Mouse (Mus musculus): ENCODE results near the gene Nfatc4. TPM values are rescaled to one million over a fixed set of nuclear protein-coding genes. Genes with fewer than 3 reads are reported as not detected.

Nfatc4 gene
- total RNA-seq (2012; rRNA removed): not detected in 2 replicates
- not detected in 2 replicates for total RNA-seq (2014; rRNA removed)
- not detected in 2 replicates for polyA plus RNA-seq (2012; ENCODE audit: insufficient read length, low read depth)

- dilution Hi-C loops (cut with MboI; ENCODE audit: extremely low pct_ligation_motif_present, extremely low pct_unique_long_range_greater_than_20kb, low sequenced_read_pairs) (no loop called here), in situ Hi-C loops (cut with MboI; ENCODE audit: low pct_ligation_motif_present, low pct_unique_long_range_greater_than_20kb, low sequenced_read_pairs) (loop anchor here (5.0 kb wide), 1 partner anchor 39 kb away; no protein-coding TSS in a partner anchor)
- H3K9ac ChIP-seq (ENCODE audit: insufficient read depth, low read depth): no peak within 1 kb of the TSS
- H3K27me3 ChIP-seq (replicated peaks): peaks cover 10% of the 10 kb centered on the region
- no peak for DNase-seq (ENCODE audit: extremely low read depth)
- H3K4me1 ChIP-seq (ENCODE audit: control insufficient read depth in 1 of 2, insufficient read depth in 2 of 2): peaks cover 0 to 4% of the 10 kb centered on the region in 2 experiments; a peak in 1 of 4 replicates
- H3K79me2 ChIP-seq (replicated peaks; ENCODE audit: control insufficient read depth, extremely low read depth, insufficient read depth, poor library complexity, severe bottlenecking): no peaks in the 10 kb centered on the region
- H3K9me3 ChIP-seq (replicated peaks; ENCODE audit: low read length): no peaks in the 10 kb centered on the region
- no peak within 1 kb of the TSS; the same call in 1 of the 2 replicates for H3K4me2 ChIP-seq (ENCODE audit: insufficient read depth, low read depth, poor library complexity, severe bottlenecking)
- H3K4me3 ChIP-seq (replicated peaks in 1 of 3; ENCODE audit: low read depth in 2 of 3, low read length in 2 of 3, poor library complexity in 1 of 3): no peak within 1 kb of the TSS
- no peak within 1 kb of the TSS for H3K27ac ChIP-seq (ENCODE audit: insufficient read depth, low read depth)
- no peaks in the 10 kb centered on the region for H3K36me3 ChIP-seq (replicated peaks in 1 of 2; ENCODE audit: control insufficient read depth in 1 of 2, insufficient read depth in 1 of 2, low read length in 1 of 2)
- TF ChIP-seq RCOR1 (conservative IDR thresholded peaks at IDR 0.05; ENCODE audit: low read depth, low read length): no peak
- no peak for TF ChIP-seq USF1 (IDR thresholded peaks at IDR 0.05; ENCODE audit: low read depth, low read length)
- no peak for TF ChIP-seq NELFE (IDR thresholded peaks at IDR 0.05; ENCODE audit: low read depth, low read length)
Observed at GRCm38 (mm10) chr14:55822991-55823762, at the start of gene Nfatc4. TSS of gene Nfatc4 (plus strand) at chr14:55823144.

- Histone ChIP-seq H3K79me2 (replicated peaks; ENCODE audit: control insufficient read depth, extremely low read depth, insufficient read depth, poor library complexity, severe bottlenecking) (no peaks in the 10 kb centered on the region), H3K9ac (ENCODE audit: insufficient read depth, low read depth) (no peak overlapping the region), H3K4me1 (ENCODE audit: control insufficient read depth in 1 of 2, insufficient read depth in 2 of 2) (peaks cover 0 to 8% of the 10 kb centered on the region in 2 experiments; a peak in 1 of 4 replicates), H3K4me2 (ENCODE audit: insufficient read depth, low read depth, poor library complexity, severe bottlenecking) (no peak overlapping the region), H3K36me3 (replicated peaks in 1 of 2; ENCODE audit: control insufficient read depth in 1 of 2, insufficient read depth in 1 of 2, low read length in 1 of 2) (no peaks in the 10 kb centered on the region), H3K27ac (ENCODE audit: insufficient read depth, low read depth) (no peak overlapping the region), H3K4me3 (replicated peaks in 1 of 3; ENCODE audit: low read depth in 2 of 3, low read length in 2 of 3, poor library complexity in 1 of 3) (no peak overlapping the region), H3K9me3 (replicated peaks; ENCODE audit: low read length) (no peaks in the 10 kb centered on the region), H3K27me3 (replicated peaks) (peaks cover 63% of the 10 kb centered on the region)
- dilution Hi-C loops (cut with MboI; ENCODE audit: extremely low pct_ligation_motif_present, extremely low pct_unique_long_range_greater_than_20kb, low sequenced_read_pairs): no loop called here
- no peak for DNase-seq (ENCODE audit: extremely low read depth)
- TF ChIP-seq ZMIZ1 (IDR thresholded peaks at IDR 0.05; ENCODE audit: low read depth, low read length) (no peak), MEF2A (IDR thresholded peaks at IDR 0.05; ENCODE audit: borderline replicate concordance, low read depth, low read length) (no peak), NRF1 (IDR thresholded peaks at IDR 0.05; ENCODE audit: low read depth, low read length) (no peak), GABPA (IDR thresholded peaks at IDR 0.05; ENCODE audit: insufficient replicate concordance, low read depth, low read length) (no peak), TCF12 (IDR thresholded peaks at IDR 0.05; ENCODE audit: low read depth, low read length) (no peak), NELFE (IDR thresholded peaks at IDR 0.05; ENCODE audit: low read depth, low read length) (no peak), RCOR1 (conservative IDR thresholded peaks at IDR 0.05; ENCODE audit: low read depth, low read length) (no peak), MAZ (IDR thresholded peaks at IDR 0.05; ENCODE audit: low read depth, low read length) (no peak), MXI1 (IDR thresholded peaks at IDR 0.05; ENCODE audit: low read depth, low read length) (no peak), POLR2AphosphoS2 (IDR thresholded peaks at IDR 0.05; ENCODE audit: low read depth, low read length) (no peak), PAX5 (IDR thresholded peaks at IDR 0.05; ENCODE audit: low read length) (no peak), ETS1 (conservative IDR thresholded peaks at IDR 0.05; ENCODE audit: low read depth, low read length) (no peak), IRF4 (IDR thresholded peaks at IDR 0.05; ENCODE audit: low read depth, low read length) (no peak), SMC3 (IDR thresholded peaks at IDR 0.05; ENCODE audit: low read depth, low read length) (no peak), USF2 (conservative IDR thresholded peaks at IDR 0.05; ENCODE audit: low read depth, low read length) (no peak), CHD1 (IDR thresholded peaks at IDR 0.05; ENCODE audit: low read depth, low read length) (no peak), KAT2A (IDR thresholded peaks at IDR 0.05; ENCODE audit: insufficient replicate concordance, low read length) (no peak), MYC (IDR thresholded peaks at IDR 0.05; ENCODE audit: low read depth, low read length) (no peak), SIN3A (IDR thresholded peaks at IDR 0.05; ENCODE audit: low read length) (no peak), ZNF384 (IDR thresholded peaks at IDR 0.05; ENCODE audit: low read depth, low read length) (no peak)
- in situ Hi-C loops (cut with MboI; ENCODE audit: low pct_ligation_motif_present, low pct_unique_long_range_greater_than_20kb, low sequenced_read_pairs): no loop called here
Observed at GRCm38 (mm10) chr14:55776711-55777110, 46.2 kb upstream of the Nfatc4 start.

All from CH12.LX (cell line).